Mouse (Mus musculus): ENCODE measurements at regions not wholly inside any gene's neighbourhood (a gene's known extent, or its start where the extent isn't known, plus 50 kb on each side); places are given as distances from the start of the nearest gene placed in this dataset.

DNA sequence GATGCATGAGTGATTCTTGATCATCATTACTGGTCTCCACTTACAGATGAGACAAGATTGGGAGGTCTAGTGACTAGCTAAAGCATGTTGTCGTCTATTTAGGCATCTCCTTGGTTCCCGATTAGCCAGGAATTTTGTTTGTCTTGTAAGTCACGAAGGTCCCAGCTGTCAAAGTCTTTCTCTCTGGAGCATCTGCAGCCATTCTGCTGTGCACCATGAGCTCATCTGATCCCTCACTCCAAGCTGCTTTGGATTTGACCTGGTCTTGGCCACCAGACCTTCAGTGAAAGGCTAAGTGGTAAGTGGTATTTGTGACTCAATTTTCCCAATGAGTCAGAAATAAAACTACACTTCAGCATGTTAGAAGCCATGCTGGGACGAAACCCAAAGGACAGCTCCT lies 53.3 kb upstream of the Creb5 start:
- 63% methylated on average over 4 of the region's 4 CpGs for WGBS
- Histone ChIP-seq H3K9ac (no peak overlapping the region), H3K4me2 (no peak overlapping the region), H3K27ac (no peak overlapping the region), H3K27me3 (no peaks in the 10 kb centered on the region), H3K4me1 (0 out of 2 replicates have a peak, but pooled peaks cover 3% of the 10 kb centered on the region), H3K9me3 (no peaks in the 10 kb centered on the region), H3K4me3 (no peak overlapping the region), H3K36me3 (no peaks in the 10 kb centered on the region)
- no peak for ATAC-seq (ENCODE audit: borderline replicate concordance, extremely low read depth, low FRiP score, low TSS enrichment)

DNA sequence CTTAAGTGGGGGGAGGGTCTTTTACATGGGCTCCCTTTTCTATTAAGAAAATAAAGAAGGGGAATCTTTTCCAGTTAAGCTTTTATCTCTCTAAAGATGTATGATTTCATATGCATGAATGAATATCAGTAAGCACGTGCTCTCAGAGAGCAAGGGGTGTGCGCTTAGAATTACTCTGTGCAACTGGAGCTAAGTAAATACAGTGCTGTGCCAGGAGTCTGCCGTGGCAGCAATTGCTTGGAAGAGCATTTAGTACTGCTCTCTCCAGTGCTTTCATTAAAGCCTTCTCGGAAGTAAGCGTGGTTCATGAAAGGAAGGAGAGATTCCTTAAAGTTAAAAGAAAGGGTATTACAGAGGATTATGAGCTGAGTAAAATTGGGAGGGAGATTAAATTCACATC lies 54.5 kb upstream of the Creb5 start:
- Histone ChIP-seq H3K9ac (no peak overlapping the region), H3K9me3 (no peaks in the 10 kb centered on the region), H3K4me3 (no peak overlapping the region), H3K36me3 (no peaks in the 10 kb centered on the region), H3K4me2 (no peak overlapping the region), H3K27ac (no peak overlapping the region), H3K4me1 (0 out of 2 replicates have a peak, but pooled peaks cover 3% of the 10 kb centered on the region), H3K27me3 (no peaks in the 10 kb centered on the region)
- WGBS = 31% methylated on average over 5 of the region's 5 CpGs
- no peak for ATAC-seq (ENCODE audit: borderline replicate concordance, extremely low read depth, low FRiP score, low TSS enrichment)

DNA sequence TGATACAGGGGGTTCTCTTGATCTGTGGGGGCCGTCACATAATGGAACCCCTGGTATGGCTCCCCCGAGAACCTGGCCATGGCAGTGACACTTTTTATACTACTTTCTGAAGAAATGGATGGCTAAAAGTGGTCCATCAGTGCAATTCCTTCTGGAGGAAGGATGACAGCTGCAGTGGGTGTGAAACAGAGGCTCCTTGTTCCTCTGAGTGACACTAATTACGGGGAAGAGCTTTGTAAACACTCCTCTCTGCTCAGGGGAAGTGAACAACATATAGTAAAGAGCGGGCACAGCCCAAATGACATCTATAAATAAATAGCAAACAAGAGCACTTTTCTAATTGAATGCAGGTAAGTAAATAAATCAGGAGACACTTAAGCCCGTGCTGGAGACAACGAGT lies 57.7 kb upstream of the Creb5 start:
- 33% methylated on average over 6 of the region's 6 CpGs for WGBS
- no peak overlapping the region for H3K4me2 ChIP-seq
- H3K4me3 ChIP-seq = no peak overlapping the region
- no peaks in the 10 kb centered on the region for H3K27me3 ChIP-seq
- H3K27ac ChIP-seq = no peak overlapping the region
- ATAC-seq (ENCODE audit: borderline replicate concordance, extremely low read depth, low FRiP score, low TSS enrichment) = no peak
- no peak overlapping the region for H3K9ac ChIP-seq
- no peaks in the 10 kb centered on the region for H3K9me3 ChIP-seq
- 0 out of 2 replicates have a peak, but pooled peaks cover 3% of the 10 kb centered on the region for H3K4me1 ChIP-seq
- no peaks in the 10 kb centered on the region for H3K36me3 ChIP-seq

DNA sequence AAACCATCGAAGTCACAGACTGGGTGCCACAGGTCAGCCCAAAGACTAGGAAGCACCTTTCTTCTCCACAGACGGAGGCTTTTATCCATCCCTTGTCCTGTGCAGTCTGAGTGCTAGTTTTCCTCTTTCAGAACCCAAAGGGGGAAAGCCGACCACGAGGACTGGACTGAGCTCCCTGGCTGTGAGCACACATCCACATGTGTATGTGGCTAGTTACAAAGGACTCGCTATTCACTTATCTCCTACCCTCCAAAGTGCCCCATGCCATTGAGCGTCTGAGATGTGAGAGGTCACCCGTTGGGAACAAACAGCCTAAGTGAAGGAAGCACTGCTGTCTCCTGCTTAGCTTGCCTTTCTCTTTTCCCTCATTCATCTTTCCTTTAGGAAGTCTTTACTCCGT lies 65.0 kb upstream of the Creb5 start:
- WGBS = 48% methylated on average over 8 of the region's 8 CpGs
- H3K4me3 ChIP-seq = no peak overlapping the region
- no peaks in the 10 kb centered on the region for H3K36me3 ChIP-seq
- H3K27me3 ChIP-seq = no peaks in the 10 kb centered on the region
- no peak overlapping the region for H3K27ac ChIP-seq
- no peak overlapping the region for H3K4me2 ChIP-seq
- H3K9me3 ChIP-seq = no peaks in the 10 kb centered on the region
- no peak for ATAC-seq (ENCODE audit: borderline replicate concordance, extremely low read depth, low FRiP score, low TSS enrichment)
- H3K9ac ChIP-seq = no peak overlapping the region
- H3K4me1 ChIP-seq = peaks cover 4% of the 10 kb centered on the region; the same call in 1 of the 2 replicates

DNA sequence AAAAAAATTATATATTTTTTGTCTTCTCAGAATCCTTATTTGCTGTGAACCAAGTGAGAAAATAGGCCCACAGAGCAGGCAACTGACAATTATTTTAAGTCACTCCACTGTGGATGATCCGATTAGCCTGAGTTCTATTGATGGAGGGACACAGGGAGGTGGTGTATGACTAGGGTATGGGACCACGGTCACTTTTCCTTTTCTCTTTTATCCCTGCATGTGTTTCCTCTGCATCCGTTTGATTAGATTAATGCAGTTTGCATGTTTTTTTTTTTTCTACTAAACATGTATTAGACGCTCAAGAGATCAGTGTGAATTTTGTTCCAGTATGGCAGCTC lies 65.4 kb upstream of the Creb5 start:
- ATAC-seq (ENCODE audit: borderline replicate concordance, extremely low read depth, low FRiP score, low TSS enrichment) = no peak
- Histone ChIP-seq H3K9me3 (no peaks in the 10 kb centered on the region), H3K9ac (no peak overlapping the region), H3K4me2 (no peak overlapping the region), H3K27ac (no peak overlapping the region), H3K4me1 (peaks cover 4% of the 10 kb centered on the region; the same call in 1 of the 2 replicates), H3K4me3 (no peak overlapping the region), H3K36me3 (no peaks in the 10 kb centered on the region), H3K27me3 (no peaks in the 10 kb centered on the region)
- 88% methylated on average over 4 of the region's 4 CpGs for WGBS

DNA sequence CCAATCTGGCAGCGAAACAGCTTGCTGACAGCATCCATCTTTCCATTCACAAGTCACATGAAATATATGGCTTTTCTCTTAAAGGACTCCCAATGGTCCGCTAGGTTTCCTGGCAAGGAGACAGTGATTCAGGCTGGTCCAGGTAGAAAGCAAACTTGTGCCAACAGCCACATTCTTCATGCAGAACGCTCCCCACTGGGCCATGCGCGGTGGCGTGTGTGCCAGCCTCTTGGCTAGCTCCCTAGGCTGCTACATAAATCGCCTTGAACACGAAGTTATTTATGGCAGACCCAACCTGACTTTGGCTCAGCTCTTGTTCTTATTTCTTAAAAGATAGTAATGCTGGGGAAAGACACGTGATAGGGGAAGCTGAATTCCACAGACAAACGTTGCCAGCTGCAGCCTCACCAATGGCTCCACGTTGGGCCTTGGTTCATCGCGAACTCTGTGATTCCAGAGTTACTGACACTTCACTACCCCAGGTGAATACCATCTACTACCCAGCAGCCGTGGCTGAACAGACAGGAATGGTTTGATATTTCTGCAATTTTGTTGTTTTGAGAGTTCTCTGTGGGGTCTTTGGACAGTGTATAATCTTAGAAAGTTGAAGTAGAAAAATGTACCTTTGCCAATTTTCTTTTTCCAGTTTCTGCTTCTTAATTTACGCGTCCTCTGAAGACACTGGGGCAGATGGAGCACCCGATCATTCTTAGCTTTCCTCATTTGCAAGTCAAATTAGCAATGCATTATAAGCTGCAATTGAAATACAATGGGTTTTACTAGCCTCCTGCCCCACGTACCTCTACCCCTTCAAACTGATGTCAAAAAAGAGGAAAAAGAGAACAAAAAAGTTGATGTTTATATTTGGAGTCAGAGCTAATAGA lies 66.0 kb upstream of the Creb5 start:
- Histone ChIP-seq H3K27ac (no peak overlapping the region), H3K9me3 (no peaks in the 10 kb centered on the region), H3K4me2 (no peak overlapping the region), H3K27me3 (no peaks in the 10 kb centered on the region), H3K4me3 (no peak overlapping the region), H3K36me3 (no peaks in the 10 kb centered on the region), H3K9ac (no peak overlapping the region), H3K4me1 (peaks cover 4% of the 10 kb centered on the region; the same call in 1 of the 2 replicates)
- 82% methylated on average over 18 of the region's 18 CpGs for WGBS
- no peak for ATAC-seq (ENCODE audit: borderline replicate concordance, extremely low read depth, low FRiP score, low TSS enrichment)

DNA sequence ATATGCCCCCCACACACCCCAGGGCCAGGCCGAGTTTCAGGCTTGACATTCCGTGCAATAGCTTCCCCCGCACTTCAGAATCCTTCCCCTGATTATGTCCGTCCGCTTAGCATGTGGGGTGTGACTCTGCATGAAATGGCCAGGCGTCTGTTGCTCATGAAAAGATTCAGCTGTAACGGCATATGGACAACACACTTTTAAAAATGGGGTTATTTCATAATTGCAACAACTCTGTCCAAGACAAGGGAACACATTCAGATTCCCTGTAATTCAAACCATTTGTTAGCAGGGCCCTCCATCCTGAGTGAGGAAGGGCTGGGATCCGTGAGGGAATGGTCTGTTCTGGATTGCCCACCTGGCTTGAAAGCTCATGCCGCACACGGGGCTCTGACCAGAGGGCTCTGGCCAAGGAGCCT lies 68.2 kb upstream of the Creb5 start:
- no peak overlapping the region for H3K4me2 ChIP-seq
- H3K27ac ChIP-seq = no peak overlapping the region
- ATAC-seq (ENCODE audit: borderline replicate concordance, extremely low read depth, low FRiP score, low TSS enrichment) = peak; percentile 75; the same call in 1 of the 2 replicates
- WGBS = 49% methylated on average over 10 of the region's 10 CpGs
- no peaks in the 10 kb centered on the region for H3K36me3 ChIP-seq
- H3K4me3 ChIP-seq = no peak overlapping the region
- H3K27me3 ChIP-seq = no peaks in the 10 kb centered on the region
- peaks cover 4% of the 10 kb centered on the region; the same call in 1 of the 2 replicates for H3K4me1 ChIP-seq
- no peaks in the 10 kb centered on the region for H3K9me3 ChIP-seq
- H3K9ac ChIP-seq = no peak overlapping the region

DNA sequence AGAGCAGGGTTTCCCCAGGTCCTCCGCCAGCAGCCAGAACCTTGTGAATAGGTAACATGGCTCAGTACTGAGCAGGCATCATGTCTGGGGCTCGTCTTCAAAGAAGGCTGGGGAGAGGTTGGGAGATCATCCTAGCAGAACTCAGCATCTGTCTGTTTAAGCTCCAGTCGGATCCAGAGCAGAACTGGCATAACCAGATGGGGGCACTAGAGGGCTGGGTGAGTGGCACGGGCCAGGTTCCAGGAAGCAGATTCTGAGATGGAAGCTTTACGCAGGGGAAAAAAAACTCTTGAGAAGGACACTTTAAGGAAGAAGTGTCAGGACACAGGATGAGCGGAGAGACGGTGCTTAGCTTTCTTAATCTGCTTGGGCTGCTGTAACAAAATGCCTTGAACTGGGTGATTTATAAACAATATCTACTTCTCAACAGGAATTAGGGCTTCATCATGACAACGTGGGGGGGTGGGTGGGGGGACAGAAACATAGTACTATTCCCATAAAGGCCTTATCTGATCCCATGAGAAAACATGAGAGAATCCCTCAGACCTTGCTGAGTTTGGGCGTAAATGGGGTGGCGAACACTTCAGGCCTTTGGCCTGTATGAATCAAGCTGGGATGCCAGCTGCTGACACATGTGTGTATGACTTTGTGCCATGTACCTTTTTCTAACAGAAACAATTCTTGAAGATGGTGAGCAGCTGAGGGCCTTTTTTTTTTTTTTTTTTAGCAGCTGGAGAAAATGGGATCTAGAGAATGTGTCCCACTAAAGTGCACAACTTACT lies 69.6 kb upstream of the Creb5 start:
- Histone ChIP-seq H3K4me2 (no peak overlapping the region), H3K9me3 (no peaks in the 10 kb centered on the region), H3K27ac (no peak overlapping the region), H3K27me3 (no peaks in the 10 kb centered on the region), H3K4me3 (no peak overlapping the region), H3K36me3 (no peaks in the 10 kb centered on the region), H3K9ac (no peak overlapping the region), H3K4me1 (peaks cover 4% of the 10 kb centered on the region; the same call in 1 of the 2 replicates)
- no peak for ATAC-seq (ENCODE audit: borderline replicate concordance, extremely low read depth, low FRiP score, low TSS enrichment)
- WGBS = 48% methylated on average over 10 of the region's 10 CpGs

DNA sequence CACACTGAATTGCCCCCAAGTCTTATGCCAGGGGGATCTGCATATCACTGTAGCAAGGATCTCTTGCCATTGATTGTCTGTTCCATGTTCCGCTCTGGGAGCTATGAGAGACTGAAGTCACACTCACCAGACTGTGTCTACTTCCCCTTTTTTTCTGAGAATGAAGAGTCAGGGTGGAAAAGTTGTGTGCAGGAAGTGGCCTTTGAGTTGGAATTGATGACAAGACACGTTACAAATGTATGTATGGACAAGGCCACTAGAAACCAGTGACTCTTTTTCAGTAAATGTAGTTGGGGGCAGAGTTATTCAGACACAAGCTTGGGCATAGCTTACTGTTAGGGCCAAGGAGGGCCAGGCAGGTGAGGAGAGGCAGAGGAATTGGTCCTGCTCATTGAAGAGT lies 70.4 kb upstream of the Creb5 start:
- no peak overlapping the region for H3K9ac ChIP-seq
- H3K4me2 ChIP-seq = no peak overlapping the region
- ATAC-seq (ENCODE audit: borderline replicate concordance, extremely low read depth, low FRiP score, low TSS enrichment) = no peak
- H3K27ac ChIP-seq = no peak overlapping the region
- H3K4me1 ChIP-seq = peaks cover 11% of the 10 kb centered on the region
- H3K36me3 ChIP-seq = no peaks in the 10 kb centered on the region
- H3K9me3 ChIP-seq = no peaks in the 10 kb centered on the region
- H3K4me3 ChIP-seq = no peak overlapping the region
- WGBS = 79% methylated on average over 2 of the region's 2 CpGs
- H3K27me3 ChIP-seq = no peaks in the 10 kb centered on the region

DNA sequence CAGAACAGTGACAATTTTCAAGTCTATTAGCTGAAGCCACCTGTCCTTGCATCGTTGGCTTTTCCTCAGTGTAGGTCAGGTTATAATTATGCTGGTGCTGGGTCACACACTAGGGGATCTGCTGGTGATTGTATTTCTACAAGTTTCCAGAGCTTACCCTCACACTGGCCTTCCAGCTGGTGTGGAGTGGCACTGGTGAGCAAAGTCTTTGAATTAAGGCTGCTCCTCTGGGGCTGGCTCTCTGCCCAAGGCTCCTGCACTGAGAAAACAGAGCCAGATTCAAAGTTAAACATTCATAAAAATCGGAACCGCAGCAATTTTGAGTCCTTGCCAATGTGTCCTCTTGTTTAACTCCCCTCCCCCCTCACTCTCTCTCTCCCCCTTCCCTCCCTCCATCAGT lies 75.7 kb upstream of the Creb5 start:
- H3K27me3 ChIP-seq = no peaks in the 10 kb centered on the region
- H3K9me3 ChIP-seq = no peaks in the 10 kb centered on the region
- peaks cover 27% of the 10 kb centered on the region for H3K4me1 ChIP-seq
- ATAC-seq (ENCODE audit: borderline replicate concordance, extremely low read depth, low FRiP score, low TSS enrichment) = no peak
- peak overlapping the region; percentile 66 for H3K27ac ChIP-seq
- no peak overlapping the region for H3K9ac ChIP-seq
- no peak overlapping the region for H3K4me3 ChIP-seq
- WGBS = 15% methylated on average over 3 of the region's 3 CpGs
- no peak overlapping the region for H3K4me2 ChIP-seq
- no peaks in the 10 kb centered on the region for H3K36me3 ChIP-seq

DNA sequence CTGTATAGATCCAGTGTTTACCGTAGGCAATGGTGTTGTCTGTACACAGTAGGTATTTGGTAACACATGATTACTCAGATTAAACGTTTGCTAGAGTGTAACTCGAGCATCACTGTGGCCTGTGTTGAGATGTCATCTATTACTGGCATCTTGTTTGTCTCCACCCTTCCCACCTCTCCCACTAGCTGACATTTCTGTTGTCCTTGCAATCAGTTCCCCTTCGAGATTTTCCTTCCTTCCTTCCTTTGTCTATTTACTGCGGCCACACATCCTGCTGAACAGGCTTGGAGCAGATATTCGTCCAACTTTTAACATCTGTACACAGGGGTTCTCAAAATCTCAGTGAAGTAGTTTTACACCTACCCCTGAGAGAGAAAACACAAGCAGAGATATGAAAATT lies 77.7 kb upstream of the Creb5 start:
- Histone ChIP-seq H3K4me2 (no peak overlapping the region), H3K9me3 (no peaks in the 10 kb centered on the region), H3K27me3 (no peaks in the 10 kb centered on the region), H3K9ac (no peak overlapping the region), H3K36me3 (no peaks in the 10 kb centered on the region), H3K27ac (no peak overlapping the region), H3K4me3 (no peak overlapping the region), H3K4me1 (peaks cover 27% of the 10 kb centered on the region)
- ATAC-seq (ENCODE audit: borderline replicate concordance, extremely low read depth, low FRiP score, low TSS enrichment) = no peak
- 30% methylated on average over 6 of the region's 6 CpGs for WGBS

DNA sequence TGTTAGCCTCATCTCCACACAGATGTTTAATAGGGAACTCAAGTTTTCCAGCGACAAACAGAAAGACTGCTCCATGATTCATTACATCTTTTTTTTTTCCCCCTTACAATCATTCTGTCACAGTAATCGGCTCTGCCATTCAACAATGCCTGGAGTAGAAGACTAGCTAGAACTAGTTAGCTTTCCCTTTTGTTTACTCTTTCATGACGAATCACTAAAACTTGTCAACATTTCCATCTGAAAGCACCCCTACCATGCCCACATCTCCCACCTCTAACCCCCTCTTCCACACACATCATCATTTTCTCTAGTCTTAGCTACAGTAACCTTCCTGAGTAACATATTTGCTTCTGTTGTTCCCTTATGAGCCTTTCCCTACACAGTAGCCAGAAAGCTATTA lies 78.6 kb upstream of the Creb5 start:
- no peaks in the 10 kb centered on the region for H3K36me3 ChIP-seq
- H3K27ac ChIP-seq = no peak overlapping the region
- H3K4me2 ChIP-seq = no peak overlapping the region
- WGBS = 44% methylated on average over 3 of the region's 3 CpGs
- no peak overlapping the region for H3K9ac ChIP-seq
- ATAC-seq (ENCODE audit: borderline replicate concordance, extremely low read depth, low FRiP score, low TSS enrichment) = no peak
- H3K9me3 ChIP-seq = no peaks in the 10 kb centered on the region
- no peak overlapping the region for H3K4me3 ChIP-seq
- peaks cover 27% of the 10 kb centered on the region for H3K4me1 ChIP-seq
- no peaks in the 10 kb centered on the region for H3K27me3 ChIP-seq
